Mouse (Mus musculus) heart, adult 2 months (tissue): ENCODE results near the gene Cep112. TPM values are rescaled to one million over a fixed set of nuclear protein-coding genes. Genes with fewer than 3 reads are reported as not detected.

Source experiments
- DNase-seq, 2 experiments: peaks; one replicate each; pipeline ENCODE4 v3.0.0; 2021
- H3K27ac ChIP-seq: fragments of 200-600 bp; 2 replicates; pipeline ENCODE4 v1.8.1; 2022
- H3K27me3 ChIP-seq: fragments of 200-500 bp; 2 replicates; pipeline ENCODE4 v1.6.1; 2012; ENCODE audit warnings: mild to moderate bottlenecking, low read length, inconsistent platforms, mixed read lengths; ENCODE audit not compliant: control insufficient read depth, insufficient read depth
- H3K36me3 ChIP-seq: fragments of 200-500 bp; 2 replicates; pipeline ENCODE4 v1.6.1; 2012; ENCODE audit warnings: low read length, inconsistent platforms; ENCODE audit not compliant: control insufficient read depth, insufficient read depth
- H3K4me1 ChIP-seq: fragments of 200-500 bp; 2 replicates; pipeline ENCODE4 v1.6.1; 2011; ENCODE audit warnings: low read length; ENCODE audit not compliant: control insufficient read depth, insufficient read depth
- H3K4me3 ChIP-seq: fragments of 200-600 bp; 2 replicates; pipeline ENCODE4 v1.8.1; 2022
- H3K79me2 ChIP-seq: fragments of 200-500 bp; replicated peaks from 2 replicates; pipeline ENCODE4 v1.6.1; 2012; ENCODE audit warnings: mild to moderate bottlenecking, inconsistent platforms, low read length, moderate library complexity, mixed read lengths; ENCODE audit not compliant: control insufficient read depth, insufficient read depth
- H3K9ac ChIP-seq: fragments of 200-500 bp; 2 replicates; pipeline ENCODE4 v1.6.1; 2012; ENCODE audit warnings: low read depth, mild to moderate bottlenecking, control low read depth, inconsistent platforms, low read length, mixed read lengths
- CTCF ChIP-seq: fragments of 200-600 bp; IDR thresholded peaks from 2 replicates; pipeline ENCODE4 v1.8.1; 2022; ENCODE audit warnings: antibody characterized with exemption, mild to moderate bottlenecking, moderate library complexity
- EP300 ChIP-seq: fragments of 200-500 bp; IDR thresholded peaks from 2 replicates; pipeline ENCODE4 v1.6.1; 2011; ENCODE audit warnings: low read depth, low read length, control low read depth; ENCODE audit not compliant: insufficient read depth
- POLR2A ChIP-seq: fragments of 200-500 bp; IDR thresholded peaks from 2 replicates; pipeline ENCODE4 v1.6.1; 2011; ENCODE audit warnings: mild to moderate bottlenecking, low read depth, low read length, control low read depth; ENCODE audit not compliant: insufficient read depth
- WGBS: fragments of 180-500 bp; shearing (Covaris S2); methylation state at CpG from one replicate; pipeline ENCODE4 v1.1.7; 2018; 5-methylcytosine and 5-hydroxymethylcytosine counted together
- intact Hi-C: fragments of 180-260 bp; cut with DNase I; formaldehyde crosslinking; loops from one replicate; pipeline ENCODE4 v1.15.1; 2025
- polyA plus RNA-seq: library from polyadenylated mRNA; depleted of rRNA; stranded (reverse); fragments of >200 nt; gene quantifications from 2 replicates; pipeline ENCODE4 v1.2.3, GENCODE M21; 2012
- total RNA-seq, 2 experiments: library from RNA; stranded (reverse); gene quantifications; 2 replicates each; pipeline ENCODE4 v1.2.3; 2021

The Cep112 gene
- total and polyA plus RNA-seq, 3 experiments: 1.1 to 14.4 (median 10.6) TPM

- DNase-seq: peak; percentile 49 to 62
- TF ChIP-seq EP300 (no peak), POLR2A (no peak), CTCF (no peak)
- Histone ChIP-seq H3K4me1 (no peaks in the 10 kb centered on the region), H3K9ac (peak overlapping the region; percentile 26), H3K36me3 (no peaks in the 10 kb centered on the region), H3K79me2 (no peaks in the 10 kb centered on the region), H3K4me3 (peak overlapping the region; percentile 30; the same call in 1 of the 2 replicates), H3K27me3 (no peaks in the 10 kb centered on the region), H3K27ac (peak overlapping the region; percentile 17; the same call in 1 of the 2 replicates)
- 9% methylated on average over 17 of the region's 17 CpGs for WGBS
- intact Hi-C loops: no loop called here
Measured at GRCm38 (mm10) chr11:108891111-108891870, 466.3 kb downstream of the Cep112 start.

- Histone ChIP-seq H3K27ac (no peak overlapping the region), H3K9ac (no peak overlapping the region), H3K4me3 (peak overlapping the region; percentile 22; the same call in 1 of the 2 replicates), H3K27me3 (no peaks in the 10 kb centered on the region), H3K79me2 (no peaks in the 10 kb centered on the region), H3K36me3 (no peaks in the 10 kb centered on the region), H3K4me1 (no peaks in the 10 kb centered on the region)
- intact Hi-C loops: no loop called here
- 15% methylated on average over 21 of the region's 21 CpGs for WGBS
- no peak for TF ChIP-seq POLR2A
- no peak for TF ChIP-seq EP300
- no peak for TF ChIP-seq CTCF
- peak in 1 of 2 experiments; percentile 32 for DNase-seq
Measured at GRCm38 (mm10) chr11:108891871-108892380, 466.9 kb downstream of the Cep112 start.

DNA sequence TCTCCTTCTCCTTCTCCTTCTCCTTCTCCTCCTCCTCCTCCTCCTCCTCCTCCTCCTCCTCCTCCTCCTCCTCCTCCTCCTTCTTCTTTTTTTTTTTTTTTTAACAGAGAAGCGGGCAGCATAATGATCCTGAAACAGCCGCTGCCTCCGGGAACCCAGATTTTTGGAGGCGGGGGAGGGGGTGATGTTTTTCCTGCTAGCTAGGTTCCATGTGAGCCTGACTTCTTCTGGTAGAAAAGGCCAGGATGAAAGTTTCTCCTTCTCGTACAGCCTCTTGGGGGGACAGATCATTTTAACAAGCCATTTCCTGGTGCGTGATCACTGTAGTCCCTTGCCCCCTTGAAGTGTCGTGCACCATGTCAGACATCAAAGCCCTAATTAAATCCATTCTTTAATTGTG, 467.4 kb downstream of the Cep112 start:
- H3K79me2 ChIP-seq: no peaks in the 10 kb centered on the region
- no peak for TF ChIP-seq EP300
- no peak for TF ChIP-seq POLR2A
- TF ChIP-seq CTCF: no peak
- no peaks in the 10 kb centered on the region for H3K4me1 ChIP-seq
- H3K36me3 ChIP-seq: no peaks in the 10 kb centered on the region
- H3K27ac ChIP-seq: no peak overlapping the region
- H3K9ac ChIP-seq: no peak overlapping the region
- H3K4me3 ChIP-seq: no peak overlapping the region
- DNase-seq: no peak
- WGBS: 43% methylated on average over 6 of the region's 7 CpGs
- no peaks in the 10 kb centered on the region for H3K27me3 ChIP-seq
- intact Hi-C loops: no loop called here

GRCm38 (mm10) chr11:108893232-108893790, 468.3 kb downstream of the Cep112 start:
- Histone ChIP-seq H3K27ac (no peak overlapping the region), H3K4me1 (no peaks in the 10 kb centered on the region), H3K36me3 (no peaks in the 10 kb centered on the region), H3K27me3 (no peaks in the 10 kb centered on the region), H3K4me3 (no peak overlapping the region), H3K9ac (no peak overlapping the region), H3K79me2 (no peaks in the 10 kb centered on the region)
- DNase-seq: no peak
- intact Hi-C loops: no loop called here
- WGBS: 74% methylated on average over 12 of the region's 12 CpGs
- TF ChIP-seq CTCF (no peak), POLR2A (no peak), EP300 (no peak)

DNA sequence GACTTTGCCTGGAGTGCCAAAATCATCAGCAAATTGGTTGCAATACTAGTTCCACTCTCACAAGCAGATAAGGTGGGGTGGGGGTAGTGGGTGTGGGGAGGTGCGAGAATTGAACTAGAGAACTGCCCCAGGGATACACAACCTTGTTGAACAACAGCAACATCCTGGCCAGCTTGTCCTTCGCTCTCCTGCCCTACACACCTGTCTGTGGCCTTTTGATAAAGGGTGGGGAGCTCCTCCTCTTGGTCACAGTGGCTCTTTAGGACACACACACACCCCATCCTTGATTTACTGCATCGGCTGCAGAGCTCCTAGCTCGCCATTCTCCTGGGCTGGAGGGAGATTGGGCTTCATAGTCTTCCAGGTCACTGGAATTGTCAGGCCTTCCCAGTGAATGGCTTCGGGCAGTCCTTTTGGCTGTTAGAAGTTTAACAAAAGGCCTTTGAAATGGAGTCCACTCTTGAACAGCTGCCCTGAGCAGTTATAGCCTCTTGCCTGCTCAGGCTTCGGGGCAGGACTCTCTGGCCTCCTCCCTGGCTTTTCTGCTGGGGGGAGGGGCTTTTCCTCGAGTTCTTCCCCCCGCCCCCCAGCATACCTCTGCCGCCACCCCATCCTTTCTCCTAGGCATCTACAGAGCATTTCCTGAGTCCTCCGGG, 469.0 kb downstream of the Cep112 start:
- H3K27me3 ChIP-seq: no peaks in the 10 kb centered on the region
- no peak for TF ChIP-seq EP300
- no peak for TF ChIP-seq POLR2A
- TF ChIP-seq CTCF: no peak
- no peak overlapping the region for H3K9ac ChIP-seq
- 68% methylated on average over 10 of the region's 10 CpGs for WGBS
- H3K4me3 ChIP-seq: no peak overlapping the region
- intact Hi-C loops: no loop called here
- H3K36me3 ChIP-seq: no peaks in the 10 kb centered on the region
- H3K27ac ChIP-seq: no peak overlapping the region
- no peaks in the 10 kb centered on the region for H3K79me2 ChIP-seq
- H3K4me1 ChIP-seq: no peaks in the 10 kb centered on the region
- no peak for DNase-seq
